Mouse (Mus musculus) hindbrain, embryonic 16.5 days (tissue): ENCODE measurements at regions not wholly inside any gene's neighbourhood (a gene's known extent, or its start where the extent isn't known, plus 50 kb on each side); places are given as distances from the start of the nearest gene placed in this dataset.

Source experiments
- ATAC-seq: fragments of 200-750 bp; cut with Nextera tagmentation; 2 replicates; pipeline ENCODE4 v1.8.0; 2017; ENCODE audit warnings: moderate TSS enrichment, moderate library complexity
- H3K27ac ChIP-seq: fragments of 300-500 bp; sonication (generic); 2 replicates; pipeline ENCODE4 v1.5.1; 2014; ENCODE audit warnings: low read depth, mild to moderate bottlenecking, control low read depth, low read length, moderate library complexity
- H3K27me3 ChIP-seq: fragments of 300-500 bp; sonication (generic); replicated peaks from 2 replicates; pipeline ENCODE4 v1.6.1; 2014; ENCODE audit warnings: low read length; ENCODE audit not compliant: control insufficient read depth, insufficient read depth
- H3K36me3 ChIP-seq: fragments of 300-500 bp; sonication (generic); 2 replicates; pipeline ENCODE4 v1.6.1; 2014; ENCODE audit warnings: mild to moderate bottlenecking, low read length, moderate library complexity, mixed read lengths; ENCODE audit not compliant: control insufficient read depth, insufficient read depth
- H3K4me1 ChIP-seq: fragments of 300-500 bp; sonication (generic); 2 replicates; pipeline ENCODE4 v1.6.1; 2014; ENCODE audit warnings: low read depth, low read length; ENCODE audit not compliant: control insufficient read depth, insufficient read depth
- H3K4me2 ChIP-seq: fragments of 300-500 bp; sonication (generic); 2 replicates; pipeline ENCODE4 v1.6.1; 2014; ENCODE audit warnings: mild to moderate bottlenecking, low read length, control low read depth, moderate library complexity
- H3K4me3 ChIP-seq: fragments of 300-500 bp; sonication (generic); 2 replicates; pipeline ENCODE4 v1.5.1; 2014; ENCODE audit warnings: mild to moderate bottlenecking, low read length, control low read depth, moderate library complexity
- H3K9ac ChIP-seq: fragments of 300-500 bp; sonication (generic); 2 replicates; pipeline ENCODE4 v1.6.1; 2014; ENCODE audit warnings: low read depth, mild to moderate bottlenecking, control low read depth, low read length, moderate library complexity
- H3K9me3 ChIP-seq: fragments of 300-500 bp; sonication (generic); 2 replicates; pipeline ENCODE4 v1.6.1; 2014; ENCODE audit warnings: mild to moderate bottlenecking, low read length, moderate library complexity; ENCODE audit not compliant: control insufficient read depth
- WGBS: fragments of 180-500 bp; shearing (Covaris S2); extraction: QIAGEN DNeasy Blood & Tissue Kit; methylation state at CpG from one replicate; pipeline ENCODE4 v1.1.7; 2014; 5-methylcytosine and 5-hydroxymethylcytosine counted together

- H3K27ac ChIP-seq = peak overlapping the region; percentile 63; the same call in 1 of the 2 replicates
- peak; percentile 92 for ATAC-seq
These were observed 430.8 kb downstream of the Nsun3 start for GRCm38 (mm10) chr16:62355830-62356270.

GRCm38 (mm10) chr16:62327378-62328036 is 459.1 kb downstream of the Nsun3 start:
- no peaks in the 10 kb centered on the region for H3K4me1 ChIP-seq

More at GRCm38 (mm10) chr16:62355830-62356270, 430.8 kb downstream of the Nsun3 start:
- Histone ChIP-seq H3K4me1 (peaks cover 3% of the 10 kb centered on the region), H3K27me3 (no peaks in the 10 kb centered on the region), H3K36me3 (no peaks in the 10 kb centered on the region), H3K9me3 (no peaks in the 10 kb centered on the region), H3K9ac (0 out of 2 replicates have a peak overlapping the region, but pooled peaks have one; percentile 7), H3K4me3 (no peak overlapping the region), H3K4me2 (peak overlapping the region; percentile 44)
- WGBS = 14% methylated on average over 8 of the region's 8 CpGs

GRCm38 (mm10) chr16:62325534-62326244 is 460.9 kb downstream of the Nsun3 start:
- WGBS = 41% methylated on average over 3 of the region's 3 CpGs
- no peaks in the 10 kb centered on the region for H3K4me1 ChIP-seq
- no peaks in the 10 kb centered on the region for H3K27me3 ChIP-seq
- no peak overlapping the region for H3K4me3 ChIP-seq
- H3K4me2 ChIP-seq = no peak overlapping the region
- no peaks in the 10 kb centered on the region for H3K36me3 ChIP-seq
- no peaks in the 10 kb centered on the region for H3K9me3 ChIP-seq
- no peak overlapping the region for H3K27ac ChIP-seq
- no peak overlapping the region for H3K9ac ChIP-seq
- no peak for ATAC-seq

More at GRCm38 (mm10) chr16:62327378-62328036, 459.1 kb downstream of the Nsun3 start:
- Histone ChIP-seq H3K36me3 (no peaks in the 10 kb centered on the region), H3K9me3 (no peaks in the 10 kb centered on the region), H3K4me3 (no peak overlapping the region), H3K27ac (no peak overlapping the region), H3K27me3 (no peaks in the 10 kb centered on the region), H3K9ac (no peak overlapping the region), H3K4me2 (no peak overlapping the region)
- WGBS = 55% methylated on average over 5 of the region's 5 CpGs
- ATAC-seq = peak; percentile 42; the same call in 1 of the 2 replicates

GRCm38 (mm10) chr16:62322809-62323208 is 463.8 kb downstream of the Nsun3 start:
- H3K9me3 ChIP-seq = no peaks in the 10 kb centered on the region
- H3K36me3 ChIP-seq = no peaks in the 10 kb centered on the region
- H3K4me2 ChIP-seq = no peak overlapping the region
- no peak overlapping the region for H3K9ac ChIP-seq
- no peaks in the 10 kb centered on the region for H3K27me3 ChIP-seq
- WGBS = 79% methylated on average over 1 of the region's 1 CpGs
- no peak overlapping the region for H3K4me3 ChIP-seq
- no peaks in the 10 kb centered on the region for H3K4me1 ChIP-seq
- H3K27ac ChIP-seq = no peak overlapping the region
- no peak for ATAC-seq

GRCm38 (mm10) chr16:62288948-62289347 is 497.7 kb downstream of the Nsun3 start:
- Histone ChIP-seq H3K4me3 (no peak overlapping the region), H3K27me3 (no peaks in the 10 kb centered on the region), H3K4me1 (no peaks in the 10 kb centered on the region), H3K36me3 (no peaks in the 10 kb centered on the region), H3K9me3 (no peaks in the 10 kb centered on the region), H3K9ac (no peak overlapping the region), H3K4me2 (no peak overlapping the region), H3K27ac (no peak overlapping the region)
- ATAC-seq = no peak
- WGBS = 39% methylated on average over 3 of the region's 3 CpGs
